Mouse (Mus musculus): ENCODE data around the gene Fam131a. TPM values are rescaled to one million over a fixed set of nuclear protein-coding genes. Genes with fewer than 3 reads are reported as not detected.

Fam131a gene
- polyA plus RNA-seq, 1 experiment from 2014 or later: 7.2 TPM

DNA sequence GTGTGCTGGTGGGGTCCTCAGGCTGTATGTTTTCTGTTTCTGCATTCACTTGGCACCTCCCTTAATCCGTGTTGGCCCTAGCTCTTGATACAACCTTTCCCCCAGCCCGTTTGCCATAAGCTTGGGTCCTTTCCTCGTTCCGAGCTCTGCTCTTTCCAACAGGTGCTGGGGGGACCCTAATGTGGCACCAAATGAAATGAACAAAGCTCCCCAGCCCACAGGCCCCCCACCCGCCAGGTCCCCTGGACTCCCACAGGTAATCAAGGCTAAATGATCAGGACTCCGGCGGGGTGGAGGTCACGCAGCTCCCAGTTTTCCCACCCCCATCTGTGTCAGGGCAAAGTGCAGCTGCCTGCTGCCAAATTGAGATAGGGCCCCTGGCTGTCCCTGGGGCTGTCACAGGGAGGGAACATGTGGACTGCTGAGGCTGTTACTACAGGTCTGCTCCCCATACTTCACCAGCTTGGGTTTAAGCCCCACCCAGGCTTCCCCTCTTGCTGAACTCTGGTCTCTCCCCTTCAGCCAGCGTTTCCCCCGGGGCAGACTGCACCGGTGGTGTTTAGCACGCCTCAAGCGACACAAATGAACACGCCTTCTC, 19.2 kb upstream of the Fam131a start:
- H3K4me3 ChIP-seq: peak overlapping the region; percentile 94
- peaks cover 30% of the 10 kb centered on the region for H3K4me1 ChIP-seq
- no peaks in the 10 kb centered on the region for H3K9me3 ChIP-seq
- peak overlapping the region; percentile 98 for H3K4me2 ChIP-seq
- whole genome bisulfite sequencing: 7% methylated on average over 14 of the region's 14 CpGs
- peak overlapping the region; percentile 92 for H3K27ac ChIP-seq
- no peak for ATAC-seq (ENCODE audit: insufficient number of reproducible peaks, insufficient read depth, low FRiP score, low TSS enrichment, low read depth)
- H3K36me3 ChIP-seq: peaks cover 43% of the 10 kb centered on the region
- H3K9ac ChIP-seq: peak overlapping the region; percentile 96
- no peaks in the 10 kb centered on the region for H3K27me3 ChIP-seq

DNA sequence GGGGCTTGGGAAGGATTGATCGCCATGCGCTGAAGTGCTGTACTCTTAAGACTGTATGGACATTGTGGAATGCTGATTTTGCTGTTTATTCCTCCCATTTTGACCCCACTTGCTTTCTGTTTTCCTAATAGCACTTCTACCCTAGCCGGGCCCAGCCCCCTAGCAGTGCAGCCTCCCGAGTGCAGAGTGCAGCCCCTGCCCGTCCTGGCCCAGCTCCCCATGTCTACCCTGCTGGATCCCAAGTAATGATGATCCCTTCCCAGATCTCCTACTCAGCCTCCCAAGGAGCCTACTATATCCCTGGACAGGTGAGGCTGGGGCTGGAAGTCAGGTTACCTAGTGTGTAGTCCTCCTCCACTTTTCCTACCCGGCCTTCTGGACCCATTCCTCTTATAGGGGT, 17.8 kb upstream of the Fam131a start:
- H3K4me2 ChIP-seq: peak overlapping the region; percentile 98; the same call in 1 of the 2 replicates
- peaks cover 30% of the 10 kb centered on the region for H3K4me1 ChIP-seq
- no peak overlapping the region for H3K27ac ChIP-seq
- 91% methylated on average over 6 of the region's 6 CpGs for WGBS
- no peaks in the 10 kb centered on the region for H3K27me3 ChIP-seq
- H3K4me3 ChIP-seq: peak overlapping the region; percentile 94; the same call in 1 of the 2 replicates
- no peak for ATAC-seq (ENCODE audit: insufficient number of reproducible peaks, insufficient read depth, low FRiP score, low TSS enrichment, low read depth)
- H3K9me3 ChIP-seq: no peaks in the 10 kb centered on the region
- peaks cover 58% of the 10 kb centered on the region for H3K36me3 ChIP-seq
- no peak overlapping the region for H3K9ac ChIP-seq

DNA sequence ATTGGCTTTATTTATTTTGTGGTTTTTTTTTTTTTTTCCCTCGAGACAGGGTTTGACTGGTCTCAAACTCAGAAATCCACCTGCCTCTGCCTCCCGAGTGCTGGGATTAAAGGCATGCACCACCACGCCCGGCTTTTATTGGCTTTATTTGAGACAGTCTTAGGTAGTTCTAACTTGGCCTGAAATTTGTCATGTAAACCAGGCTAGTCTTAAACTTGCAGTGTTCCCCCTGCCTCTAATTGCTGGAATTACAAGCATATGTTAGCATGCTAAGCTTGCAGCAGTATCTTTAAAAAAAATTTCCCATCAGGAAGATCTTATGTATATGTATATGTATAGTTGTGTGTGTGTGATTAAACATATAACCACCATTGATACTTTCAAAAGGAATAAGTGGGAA, 16.3 kb upstream of the Fam131a start:
- H3K27me3 ChIP-seq: no peaks in the 10 kb centered on the region
- ATAC-seq (ENCODE audit: insufficient number of reproducible peaks, insufficient read depth, low FRiP score, low TSS enrichment, low read depth): no peak
- no peak overlapping the region for H3K4me2 ChIP-seq
- no peaks in the 10 kb centered on the region for H3K9me3 ChIP-seq
- peaks cover 72% of the 10 kb centered on the region for H3K36me3 ChIP-seq
- 56% methylated on average over 4 of the region's 4 CpGs for WGBS
- H3K4me1 ChIP-seq: peaks cover 29% of the 10 kb centered on the region
- no peak overlapping the region for H3K4me3 ChIP-seq
- no peak overlapping the region for H3K27ac ChIP-seq
- H3K9ac ChIP-seq: no peak overlapping the region

DNA sequence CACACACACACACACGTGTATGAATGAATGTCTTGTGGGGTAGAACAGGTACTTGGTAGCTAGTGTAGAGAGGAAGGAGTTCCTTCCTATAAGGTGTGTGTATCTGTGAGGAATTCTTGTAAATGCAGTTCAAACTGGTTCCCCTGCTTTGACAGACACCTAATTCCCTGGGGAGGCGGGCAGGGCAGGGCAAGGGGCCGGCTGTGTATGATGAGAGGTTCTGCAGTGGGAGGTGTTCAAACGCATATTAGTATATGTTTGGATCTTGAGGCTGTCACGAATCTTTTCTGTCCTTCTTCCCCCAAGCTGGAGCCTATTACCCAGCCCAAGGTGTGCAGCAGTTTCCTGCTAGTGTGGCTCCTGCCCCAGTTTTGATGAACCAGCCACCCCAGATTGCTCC, 15.7 kb upstream of the Fam131a start:
- no peak for ATAC-seq (ENCODE audit: insufficient number of reproducible peaks, insufficient read depth, low FRiP score, low TSS enrichment, low read depth)
- WGBS: 76% methylated on average over 5 of the region's 5 CpGs
- Histone ChIP-seq H3K4me2 (no peak overlapping the region), H3K27me3 (no peaks in the 10 kb centered on the region), H3K9ac (no peak overlapping the region), H3K36me3 (peaks cover 79% of the 10 kb centered on the region), H3K4me1 (peaks cover 25% of the 10 kb centered on the region), H3K27ac (no peak overlapping the region; the same call in 1 of the 2 replicates), H3K9me3 (no peaks in the 10 kb centered on the region), H3K4me3 (no peak overlapping the region)

DNA sequence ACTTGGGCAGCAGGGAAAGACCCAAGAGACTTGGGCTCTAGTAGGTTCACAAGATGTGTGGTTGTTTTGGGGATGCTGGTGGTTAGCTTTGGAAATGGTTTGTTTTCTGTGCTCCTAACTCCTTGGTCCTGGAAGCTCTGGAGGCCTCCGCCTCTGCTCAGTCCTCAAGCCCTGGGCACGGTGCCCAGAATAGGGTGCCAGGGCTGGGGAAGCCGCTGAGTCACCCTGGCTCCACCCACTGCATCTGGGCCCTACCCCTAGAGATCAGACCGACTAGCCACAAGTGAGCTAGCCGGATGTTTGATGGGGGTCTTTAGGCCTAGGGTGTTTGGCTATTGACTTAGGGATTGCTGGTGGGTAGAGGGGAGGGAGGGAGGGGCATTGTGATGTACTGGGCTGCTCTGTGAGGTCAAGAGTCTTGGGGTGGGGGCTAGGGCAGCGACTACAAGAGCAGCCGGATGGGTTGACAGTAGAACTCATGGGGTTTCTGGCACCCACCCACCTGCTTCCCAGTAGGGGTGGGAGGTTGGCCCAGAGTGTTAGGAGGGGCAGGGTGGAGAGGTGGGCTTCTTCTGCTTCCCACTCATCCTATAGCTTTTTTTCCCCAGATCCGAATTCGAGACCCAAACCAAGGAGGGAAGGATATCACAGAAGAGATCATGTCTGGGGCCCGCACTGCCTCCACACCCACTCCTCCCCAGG, 14.9 kb upstream of the Fam131a start:
- H3K9me3 ChIP-seq: no peaks in the 10 kb centered on the region
- H3K4me1 ChIP-seq: peaks cover 25% of the 10 kb centered on the region
- no peak overlapping the region for H3K27ac ChIP-seq
- ATAC-seq (ENCODE audit: insufficient number of reproducible peaks, insufficient read depth, low FRiP score, low TSS enrichment, low read depth): no peak
- H3K4me2 ChIP-seq: no peak overlapping the region
- H3K36me3 ChIP-seq: peaks cover 87% of the 10 kb centered on the region
- H3K4me3 ChIP-seq: no peak overlapping the region
- WGBS: 85% methylated on average over 10 of the region's 10 CpGs
- no peak overlapping the region for H3K9ac ChIP-seq
- H3K27me3 ChIP-seq: no peaks in the 10 kb centered on the region

DNA sequence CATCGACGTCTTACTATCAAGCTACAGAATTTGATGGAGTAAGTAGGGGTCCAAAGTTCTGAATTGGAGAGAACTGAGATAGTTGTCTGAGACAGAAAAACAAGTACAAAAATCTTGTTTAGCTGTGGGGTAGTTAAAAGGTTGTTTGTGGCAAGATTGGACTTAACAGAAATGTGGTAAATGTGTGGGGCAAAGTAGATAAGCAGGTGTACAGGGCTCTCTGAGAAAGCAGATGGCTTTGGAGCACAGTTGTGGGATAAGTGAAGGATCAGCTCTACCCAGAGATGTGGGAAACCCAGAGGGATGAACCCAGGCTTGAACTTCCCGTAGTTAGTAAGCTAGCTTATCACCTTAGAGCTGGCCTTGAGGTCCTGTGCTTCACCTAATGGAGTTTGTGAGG, 2.3 kb upstream of the Fam131a start:
- H3K27me3 ChIP-seq: peaks cover under 1% of the 10 kb centered on the region; the same call in 1 of the 2 replicates
- H3K4me3 ChIP-seq: no peak overlapping the region
- H3K4me1 ChIP-seq: peaks cover 22% of the 10 kb centered on the region
- no peak for ATAC-seq (ENCODE audit: insufficient number of reproducible peaks, insufficient read depth, low FRiP score, low TSS enrichment, low read depth)
- whole genome bisulfite sequencing: 86% methylated on average over 3 of the region's 3 CpGs
- peaks cover 64% of the 10 kb centered on the region for H3K36me3 ChIP-seq
- H3K4me2 ChIP-seq: no peak overlapping the region
- no peaks in the 10 kb centered on the region for H3K9me3 ChIP-seq
- no peak overlapping the region for H3K9ac ChIP-seq
- H3K27ac ChIP-seq: no peak overlapping the region

DNA sequence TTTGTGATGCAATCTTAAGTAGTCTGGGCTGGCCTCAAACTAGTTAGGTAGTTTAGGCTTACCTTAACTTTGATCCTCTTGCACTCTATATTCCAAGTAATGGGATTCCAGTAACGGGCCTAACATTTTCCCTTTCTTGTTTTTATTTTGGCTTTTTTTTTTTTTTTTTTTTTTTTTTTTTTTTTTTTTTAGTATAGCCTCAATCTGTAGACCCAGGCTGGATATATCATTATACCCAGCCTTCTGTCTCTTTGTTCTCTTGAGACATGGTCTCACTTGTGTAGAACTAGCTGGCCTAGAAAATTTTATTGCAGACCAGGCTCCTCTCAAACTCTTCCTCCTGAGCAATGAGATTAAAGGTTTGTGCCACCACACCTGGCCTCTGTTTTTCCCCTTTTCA, 1.4 kb upstream of the Fam131a start:
- no peak overlapping the region for H3K9ac ChIP-seq

DNA sequence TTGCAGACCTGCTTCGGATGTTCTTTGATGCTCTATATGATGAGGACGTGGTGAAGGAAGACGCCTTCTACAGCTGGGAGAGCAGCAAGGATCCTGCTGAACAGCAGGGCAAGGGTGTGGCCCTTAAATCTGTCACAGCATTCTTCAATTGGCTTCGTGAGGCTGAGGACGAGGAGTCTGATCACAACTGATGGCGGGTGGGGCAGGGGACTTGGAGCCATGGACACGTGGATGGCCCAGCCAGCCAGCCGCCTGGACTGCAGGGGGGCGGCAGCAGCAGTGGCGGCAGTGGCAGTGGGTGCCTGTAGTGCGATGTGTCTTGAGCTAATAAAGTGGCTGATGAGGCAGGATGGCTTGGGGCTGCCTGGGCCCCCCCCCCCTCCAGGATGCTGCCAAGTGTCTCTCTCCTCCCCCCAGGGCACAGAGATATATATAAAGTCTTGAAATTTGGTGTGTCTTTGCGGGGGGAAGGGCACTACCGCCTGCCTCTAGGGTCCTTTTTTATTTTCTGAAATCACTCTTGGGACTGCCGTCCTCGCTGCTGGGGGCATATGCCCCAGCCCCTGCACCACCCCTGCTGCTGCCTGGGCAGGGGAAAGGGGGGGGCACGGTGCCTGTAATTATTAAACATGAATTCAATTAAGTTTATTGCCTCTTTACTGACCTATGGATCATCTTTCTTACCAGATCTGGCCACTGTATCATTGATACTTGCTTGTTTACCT, 638 bp upstream of the Fam131a start:
- 44% methylated on average over 16 of the region's 16 CpGs for WGBS
- Histone ChIP-seq H3K9me3 (no peaks in the 10 kb centered on the region), H3K27ac (no peak overlapping the region), H3K4me3 (peak overlapping the region; percentile 63), H3K36me3 (peaks cover 47% of the 10 kb centered on the region), H3K9ac (0 out of 2 replicates have a peak overlapping the region, but pooled peaks have one; percentile 0), H3K4me2 (peak overlapping the region; percentile 83), H3K4me1 (peaks cover 29% of the 10 kb centered on the region), H3K27me3 (peaks cover 6% of the 10 kb centered on the region; the same call in 1 of the 2 replicates)
- ATAC-seq (ENCODE audit: insufficient number of reproducible peaks, insufficient read depth, low FRiP score, low TSS enrichment, low read depth): no peak

More for the DNA sequence above, 1.4 kb upstream of the Fam131a start:
- ATAC-seq (ENCODE audit: insufficient number of reproducible peaks, insufficient read depth, low FRiP score, low TSS enrichment, low read depth): no peak
- Histone ChIP-seq H3K27me3 (peaks cover 6% of the 10 kb centered on the region; the same call in 1 of the 2 replicates), H3K9me3 (no peaks in the 10 kb centered on the region), H3K4me1 (peaks cover 29% of the 10 kb centered on the region), H3K27ac (no peak overlapping the region), H3K36me3 (peaks cover 55% of the 10 kb centered on the region), H3K4me3 (no peak overlapping the region), H3K4me2 (no peak overlapping the region)
- WGBS: 60% methylated on average over 1 of the region's 1 CpGs

DNA sequence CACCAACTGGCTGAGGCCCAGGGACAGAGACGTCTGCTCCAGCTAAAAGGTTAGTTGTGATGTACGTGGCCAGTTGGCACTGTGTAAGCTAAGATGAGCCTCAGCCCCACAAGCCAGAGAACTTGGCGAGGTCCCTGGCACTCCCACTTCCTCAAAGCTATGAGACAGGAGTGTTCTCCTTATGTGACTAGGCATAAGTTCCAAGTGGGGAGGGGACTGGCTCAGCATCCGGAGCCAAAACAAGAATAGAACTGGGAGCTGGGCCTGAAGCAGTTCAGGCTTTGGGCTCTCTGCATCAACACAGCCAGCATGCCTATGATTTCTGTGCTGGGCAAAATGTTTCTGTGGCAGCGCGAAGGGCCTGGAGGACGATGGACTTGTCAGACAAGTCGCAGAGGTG, 1.7 kb downstream of the Fam131a start:
- no peak for ATAC-seq (ENCODE audit: insufficient number of reproducible peaks, insufficient read depth, low FRiP score, low TSS enrichment, low read depth)
- Histone ChIP-seq H3K9ac (no peak overlapping the region), H3K4me1 (peaks cover 29% of the 10 kb centered on the region), H3K27me3 (peaks cover 6% of the 10 kb centered on the region; the same call in 1 of the 2 replicates), H3K4me2 (peak overlapping the region; percentile 77; the same call in 1 of the 2 replicates), H3K9me3 (no peaks in the 10 kb centered on the region), H3K36me3 (peaks cover 31% of the 10 kb centered on the region), H3K27ac (no peak overlapping the region), H3K4me3 (no peak overlapping the region)
- WGBS: 70% methylated on average over 8 of the region's 8 CpGs

DNA sequence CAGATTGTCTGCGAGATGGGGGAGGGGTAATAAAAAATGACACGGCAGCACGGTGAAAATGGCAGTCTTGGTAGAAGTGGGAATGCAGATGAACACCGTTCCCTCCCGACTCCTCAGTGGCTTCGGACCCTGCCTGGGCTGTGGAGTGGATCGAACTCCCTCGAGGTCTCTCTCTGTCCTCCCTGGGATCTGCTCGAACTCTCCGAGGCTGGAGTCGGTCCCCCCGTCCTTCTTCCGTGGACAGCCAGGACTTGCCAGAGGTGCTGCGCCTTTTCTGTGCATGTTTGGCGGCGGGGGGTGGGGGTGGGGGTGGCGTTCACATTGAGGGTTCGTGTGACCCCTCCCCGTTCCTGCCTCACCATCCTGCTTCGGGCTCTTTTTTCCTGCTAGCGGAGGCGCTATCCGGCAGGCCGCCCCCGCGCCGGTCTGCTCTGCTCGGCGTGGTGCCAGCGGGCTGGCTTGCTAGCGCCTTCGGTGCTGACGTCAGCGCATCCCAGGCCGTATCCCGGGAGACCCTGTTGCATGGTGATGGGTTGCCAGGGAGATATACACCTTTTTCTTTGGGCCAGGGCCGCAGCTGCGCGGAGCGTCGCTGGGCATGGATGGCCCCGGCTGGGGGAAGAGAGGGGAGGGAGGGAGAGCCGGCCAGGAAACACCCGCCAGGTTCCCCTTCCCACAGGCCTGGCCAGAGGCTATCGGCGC, 2.7 kb downstream of the Fam131a start:
- ATAC-seq (ENCODE audit: insufficient number of reproducible peaks, insufficient read depth, low FRiP score, low TSS enrichment, low read depth): peak; percentile 56
- Histone ChIP-seq H3K4me1 (peaks cover 29% of the 10 kb centered on the region), H3K4me2 (peak overlapping the region; percentile 77), H3K9me3 (no peaks in the 10 kb centered on the region), H3K9ac (peak overlapping the region; percentile 71), H3K4me3 (peak overlapping the region; percentile 43), H3K27me3 (peaks cover 6% of the 10 kb centered on the region; the same call in 1 of the 2 replicates), H3K27ac (no peak overlapping the region), H3K36me3 (peaks cover 25% of the 10 kb centered on the region)
- 2% methylated on average over 46 of the region's 46 CpGs for WGBS

DNA sequence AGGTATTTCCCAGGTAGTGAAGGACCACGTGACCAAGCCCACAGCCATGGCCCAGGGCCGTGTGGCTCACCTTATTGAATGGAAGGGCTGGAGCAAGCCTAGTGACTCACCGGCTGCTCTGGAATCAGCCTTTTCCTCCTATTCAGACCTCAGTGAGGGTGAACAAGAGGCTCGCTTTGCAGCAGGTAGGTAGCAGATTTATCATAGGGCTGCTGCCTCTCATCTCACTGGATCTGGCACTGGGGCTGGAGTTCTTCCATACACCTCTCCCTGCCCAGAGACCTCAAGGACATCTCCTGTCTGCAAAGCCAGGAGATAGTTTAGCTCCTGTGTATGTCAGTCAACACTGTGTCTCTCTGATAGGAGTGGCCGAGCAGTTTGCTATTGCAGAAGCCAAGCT, 6.2 kb downstream of the Fam131a start:
- peaks cover 6% of the 10 kb centered on the region; the same call in 1 of the 2 replicates for H3K27me3 ChIP-seq
- H3K4me3 ChIP-seq: no peak overlapping the region
- H3K4me1 ChIP-seq: peaks cover 31% of the 10 kb centered on the region
- H3K27ac ChIP-seq: no peak overlapping the region
- H3K9ac ChIP-seq: no peak overlapping the region
- no peak overlapping the region for H3K4me2 ChIP-seq
- WGBS: 77% methylated on average over 5 of the region's 5 CpGs
- no peaks in the 10 kb centered on the region for H3K9me3 ChIP-seq
- no peak for ATAC-seq (ENCODE audit: insufficient number of reproducible peaks, insufficient read depth, low FRiP score, low TSS enrichment, low read depth)
- H3K36me3 ChIP-seq: peaks cover 24% of the 10 kb centered on the region

Data from embryonic facial prominence, embryonic 13.5 days (tissue).